14 mouse cellular contexts compared by ENCODE assay signal in genomic region chr8:35773508-35773907, GRCm38 (mm10). TPM values are rescaled to one million over a fixed set of nuclear protein-coding genes. Genes with fewer than 3 reads are reported as not detected.
A peak's percentile ranks its signal among the peaks of the same experiment; 100 is the strongest.
DNase-seq lines count a peak whose midpoint lies in the region; ATAC-seq lines count a peak whose summit lies in the region.
"Had no signal": no experiment of that assay in that cellular context is flagged by ENCODE, and none has a peak within 500 bp of the region (broad histone marks: within the 10 kb centered on the region; RNA-seq: fewer than 3 reads in every experiment).

No protein-coding gene starts in this region.

- H3K36me3 ChIP-seq in forebrain, embryonic 14.5 days (ENCODE audit: control insufficient read depth, insufficient read depth, low read length) = no peaks in the 10 kb centered on the region
- H3K36me3 ChIP-seq in forebrain, embryonic 10.5 days (replicated peaks) = no peaks in the 10 kb centered on the region
- H3K36me3 ChIP-seq in midbrain, embryonic 16.5 days (ENCODE audit: control insufficient read depth, insufficient read depth, low read length) = no peaks in the 10 kb centered on the region
- H3K36me3 ChIP-seq: limb, embryonic 13.5 days had no signal

- no peak overlapping the region for H3K4me3 ChIP-seq in forebrain, embryonic 14.5 days (ENCODE audit: low read depth, low read length)
- no peak overlapping the region for H3K4me3 ChIP-seq in forebrain, embryonic 10.5 days
- H3K4me3 ChIP-seq in midbrain, embryonic 16.5 days (ENCODE audit: low read depth, low read length) = no peak overlapping the region
- H3K4me3 ChIP-seq: limb, embryonic 13.5 days had no signal

- WGBS in forebrain, embryonic 14.5 days = 46% methylated on average over 7 of the region's 7 CpGs
- 56% methylated on average over 7 of the region's 7 CpGs for WGBS in forebrain, embryonic 10.5 days
- WGBS in midbrain, embryonic 16.5 days = 21% methylated on average over 7 of the region's 7 CpGs

- no peaks in the 10 kb centered on the region for H3K9me3 ChIP-seq in forebrain, embryonic 14.5 days (replicated peaks; ENCODE audit: control insufficient read depth, low read length)
- no peaks in the 10 kb centered on the region for H3K9me3 ChIP-seq in forebrain, embryonic 10.5 days
- no peaks in the 10 kb centered on the region for H3K9me3 ChIP-seq in midbrain, embryonic 16.5 days (replicated peaks; ENCODE audit: control insufficient read depth, low read length, poor library complexity, severe bottlenecking)
- H3K9me3 ChIP-seq: limb, embryonic 13.5 days had no signal

- peak; percentile 42; the same call in 1 of the 2 replicates for ATAC-seq in forebrain, embryonic 14.5 days
- ATAC-seq in midbrain, embryonic 16.5 days = peak; percentile 72

- no peak overlapping the region for H3K4me2 ChIP-seq in forebrain, embryonic 14.5 days (ENCODE audit: low read length)
- H3K4me2 ChIP-seq in midbrain, embryonic 16.5 days (ENCODE audit: low read length) = no peak overlapping the region
- H3K4me2 ChIP-seq: limb, embryonic 13.5 days had no signal

- H3K27ac ChIP-seq in forebrain, embryonic 14.5 days (ENCODE audit: low read depth, low read length) = no peak overlapping the region
- H3K27ac ChIP-seq in forebrain, embryonic 10.5 days = no peak overlapping the region
- no peak overlapping the region for H3K27ac ChIP-seq in midbrain, embryonic 16.5 days (ENCODE audit: low read length)
- H3K27ac ChIP-seq: limb, embryonic 13.5 days had no signal

- no peaks in the 10 kb centered on the region for H3K4me1 ChIP-seq in forebrain, embryonic 14.5 days (ENCODE audit: control insufficient read depth, insufficient read depth, low read length)
- peaks cover 6% of the 10 kb centered on the region; the same call in 1 of the 2 replicates for H3K4me1 ChIP-seq in forebrain, embryonic 10.5 days
- H3K4me1 ChIP-seq in midbrain, embryonic 16.5 days (ENCODE audit: control insufficient read depth, insufficient read depth, low read length) = peaks cover 2% of the 10 kb centered on the region; the same call in 1 of the 2 replicates
- H3K4me1 ChIP-seq: limb, embryonic 13.5 days had no signal

- H3K9ac ChIP-seq in forebrain, embryonic 14.5 days (ENCODE audit: low read length) = no peak overlapping the region
- no peak overlapping the region for H3K9ac ChIP-seq in midbrain, embryonic 16.5 days (ENCODE audit: low read depth, low read length)
- H3K9ac ChIP-seq: limb, embryonic 13.5 days had no signal

- no peaks in the 10 kb centered on the region for H3K27me3 ChIP-seq in forebrain, embryonic 14.5 days (replicated peaks; ENCODE audit: control insufficient read depth, insufficient read depth, low read length)
- H3K27me3 ChIP-seq in forebrain, embryonic 10.5 days (ENCODE audit: poor library complexity, severe bottlenecking) = no peaks in the 10 kb centered on the region
- H3K27me3 ChIP-seq in midbrain, embryonic 16.5 days (ENCODE audit: control insufficient read depth, insufficient read depth, low read depth, low read length) = no peaks in the 10 kb centered on the region
- H3K27me3 ChIP-seq: limb, embryonic 13.5 days had no signal

- peak; percentile 53 for DNase-seq in forebrain, embryonic 14.5 days (ENCODE audit: low spot score)
- DNase-seq in forebrain, embryonic 10.5 days (ENCODE audit: extremely low spot score, low spot score) = no peak
- DNase-seq in kidney, postnatal 4 days = peak; percentile 4 to 6
- DNase-seq in kidney, adult 18-20 months = no peak
- peak; percentile 15 for DNase-seq in cerebellum, adult 9-10 months
- DNase-seq in adrenal gland, postnatal 25 days = no peak
- DNase-seq in urinary bladder, adult 2 months (ENCODE audit: low spot score) = no peak
- DNase-seq: adrenal gland, postnatal 14 days; heart, postnatal 14 days; lung, postnatal 14 days had no signal

RNA-seq across cellular contexts. Expression of gene Gm19410, which starts 7.9 kb away (rescaled TPM):
- polyA plus RNA-seq in forebrain, embryonic 14.5 days (2014; fragmentation: Nextera tagmentation; extraction: Ambion mirVana) = 0.08 and 0.11 TPM in 2 replicates
- 0.02 TPM in 1 of 2 replicates, not detected in the other for polyA plus RNA-seq in forebrain, embryonic 10.5 days (2016; fragmentation: Nextera tagmentation; extraction: Ambion mirVana)
- polyA plus RNA-seq in midbrain, embryonic 16.5 days (2015; fragmentation: Nextera tagmentation; extraction: Ambion mirVana) = 0.19 and 0.22 TPM in 2 replicates
- 0.06 TPM in 1 of 2 replicates, not detected in the other for total RNA-seq in adrenal gland, postnatal 25 days (2021)
- 0.01 TPM in 2 replicates for polyA plus RNA-seq in urinary bladder, adult 2 months (2012; rRNA removed)
- total RNA-seq: adrenal gland, postnatal 14 days; neutrophil, adult 5-6 weeks had no signal
- polyA plus RNA-seq: large intestine, adult 2 months had no signal

Comparison
In these comparisons a context has a peak if more than half of its experiments do, and no peak if none do; other contexts are left out.
1. DNase-seq: peak in forebrain, embryonic 14.5 days (single experiment), kidney, postnatal 4 days (2 of 2) and cerebellum, adult 9-10 months (single experiment); none in forebrain, embryonic 10.5 days (single experiment), kidney, adult 18-20 months (single experiment), adrenal gland, postnatal 25 days (single experiment) and urinary bladder, adult 2 months (single experiment).